Mouse (Mus musculus) lung, embryonic 16.5 days (tissue): ENCODE data around the gene Gm49369. TPM values are rescaled to one million over a fixed set of nuclear protein-coding genes. Genes with fewer than 3 reads are reported as not detected.
"Not testable (repeated sequence)": the region's sequence is repeated elsewhere in the genome, so short reads cannot be mapped to it uniquely, and the experiment has no call there.

Source experiments
- ATAC-seq: fragments of 200-750 bp; cut with Nextera tagmentation; 2 replicates; pipeline ENCODE4 v1.8.0; 2017; ENCODE audit warnings: low read depth, mild to moderate bottlenecking, moderate library complexity
- H3K27ac ChIP-seq: fragments of 300-500 bp; sonication (generic); 2 replicates; pipeline ENCODE4 v1.5.1; 2014; ENCODE audit warnings: mild to moderate bottlenecking, control low read depth, low read length
- H3K27me3 ChIP-seq: fragments of 300-500 bp; sonication (generic); 2 replicates; pipeline ENCODE4 v1.6.1; 2014; ENCODE audit warnings: low read depth, low read length, mixed read lengths; ENCODE audit not compliant: control insufficient read depth, insufficient read depth
- H3K36me3 ChIP-seq: fragments of 300-500 bp; sonication (generic); 2 replicates; pipeline ENCODE4 v1.6.1; 2014; ENCODE audit warnings: low read length; ENCODE audit not compliant: control insufficient read depth, insufficient read depth
- H3K4me1 ChIP-seq: fragments of 300-500 bp; sonication (generic); replicated peaks from 2 replicates; pipeline ENCODE4 v1.6.1; 2014; ENCODE audit warnings: low read length, mixed read lengths; ENCODE audit not compliant: control insufficient read depth, insufficient read depth
- H3K4me2 ChIP-seq: fragments of 300-500 bp; sonication (generic); 2 replicates; pipeline ENCODE4 v1.6.1; 2014; ENCODE audit warnings: low read depth, low read length, control low read depth
- H3K4me3 ChIP-seq: fragments of 300-500 bp; sonication (generic); 2 replicates; pipeline ENCODE4 v1.5.1; 2014; ENCODE audit warnings: mild to moderate bottlenecking, low read length, control low read depth
- H3K9ac ChIP-seq: fragments of 300-500 bp; sonication (generic); 2 replicates; pipeline ENCODE4 v1.6.1; 2014; ENCODE audit warnings: low read length, control low read depth
- H3K9me3 ChIP-seq: fragments of 300-500 bp; sonication (generic); 2 replicates; pipeline ENCODE4 v1.6.1; 2016; ENCODE audit warnings: low read length; ENCODE audit not compliant: control insufficient read depth
- WGBS: fragments of 180-500 bp; shearing (Covaris S2); extraction: QIAGEN DNeasy Blood & Tissue Kit; methylation state at CpG from one replicate; pipeline ENCODE4 v1.1.7; 2014; 5-methylcytosine and 5-hydroxymethylcytosine counted together
- polyA plus RNA-seq: library from polyadenylated mRNA; unstranded; fragments of >200 nt; fragmentation: Nextera tagmentation; extraction: Ambion mirVana; gene quantifications from 2 replicates; pipeline ENCODE4 v1.2.1, GENCODE M21; 2015

Gene Gm49369
- polyA plus RNA-seq, 1 experiment from 2014 or later, result 3.2 TPM

GRCm38 (mm10) chr7:142347542-142347941 lies 34.9 kb downstream of the Gm49369 start:
- no peak for ATAC-seq
- no peak overlapping the region for H3K4me2 ChIP-seq
- no peaks in the 10 kb centered on the region for H3K9me3 ChIP-seq
- H3K36me3 ChIP-seq, result no peaks in the 10 kb centered on the region
- WGBS, result 43% methylated on average over 4 of the region's 4 CpGs
- H3K4me1 ChIP-seq, result no peaks in the 10 kb centered on the region
- no peak overlapping the region for H3K4me3 ChIP-seq
- H3K9ac ChIP-seq, result no peak overlapping the region
- no peak overlapping the region for H3K27ac ChIP-seq
- H3K27me3 ChIP-seq, result no peaks in the 10 kb centered on the region

GRCm38 (mm10) chr7:142342247-142342640 lies 40.2 kb downstream of the Gm49369 start:
- 59% methylated on average over 3 of the region's 3 CpGs for WGBS
- no peak overlapping the region for H3K27ac ChIP-seq
- no peaks in the 10 kb centered on the region for H3K27me3 ChIP-seq
- H3K4me1 ChIP-seq, result no peaks in the 10 kb centered on the region
- no peak overlapping the region for H3K4me3 ChIP-seq
- H3K4me2 ChIP-seq, result no peak overlapping the region
- H3K9ac ChIP-seq, result no peak overlapping the region
- no peak for ATAC-seq
- H3K36me3 ChIP-seq, result no peaks in the 10 kb centered on the region
- H3K9me3 ChIP-seq, result no peaks in the 10 kb centered on the region

GRCm38 (mm10) chr7:142341564-142342246 lies 40.8 kb downstream of the Gm49369 start:
- no peaks in the 10 kb centered on the region for H3K9me3 ChIP-seq
- H3K27ac ChIP-seq, result no peak overlapping the region
- ATAC-seq, result 0 out of 2 replicates have a peak, but pooled peaks have one; percentile 15
- no peak overlapping the region for H3K9ac ChIP-seq
- no peak overlapping the region for H3K4me3 ChIP-seq
- WGBS, result 31% methylated on average over 10 of the region's 10 CpGs
- H3K36me3 ChIP-seq, result no peaks in the 10 kb centered on the region
- H3K27me3 ChIP-seq, result no peaks in the 10 kb centered on the region
- no peaks in the 10 kb centered on the region for H3K4me1 ChIP-seq
- H3K4me2 ChIP-seq, result no peak overlapping the region

- no peaks in the 10 kb centered on the region for H3K4me1 ChIP-seq
- no peaks in the 10 kb centered on the region for H3K36me3 ChIP-seq
- H3K9ac ChIP-seq, result no peak overlapping the region
- H3K9me3 ChIP-seq, result no peaks in the 10 kb centered on the region
- peak; percentile 59; the same call in 1 of the 2 replicates for ATAC-seq
- H3K4me3 ChIP-seq, result no peak overlapping the region
- 59% methylated on average over 10 of the region's 10 CpGs for WGBS
- no peak overlapping the region for H3K27ac ChIP-seq
- no peak overlapping the region for H3K4me2 ChIP-seq
- no peaks in the 10 kb centered on the region for H3K27me3 ChIP-seq
Observed at GRCm38 (mm10) chr7:142340269-142340970, 42.0 kb downstream of the Gm49369 start.

GRCm38 (mm10) chr7:142335151-142335550 lies 47.3 kb downstream of the Gm49369 start:
- H3K9me3 ChIP-seq, result no peaks in the 10 kb centered on the region
- 84% methylated on average over 8 of the region's 8 CpGs for WGBS
- H3K4me3 ChIP-seq, result no peak overlapping the region
- no peak overlapping the region for H3K4me2 ChIP-seq
- H3K9ac ChIP-seq, result no peak overlapping the region
- no peaks in the 10 kb centered on the region for H3K4me1 ChIP-seq
- H3K27me3 ChIP-seq, result no peaks in the 10 kb centered on the region
- ATAC-seq, result no peak
- H3K27ac ChIP-seq, result no peak overlapping the region
- no peaks in the 10 kb centered on the region for H3K36me3 ChIP-seq

- H3K4me1 ChIP-seq, result no peaks in the 10 kb centered on the region
- H3K9me3 ChIP-seq, result no peaks in the 10 kb centered on the region
- 2% methylated on average over 3 of the region's 3 CpGs for WGBS
- no peak overlapping the region for H3K4me3 ChIP-seq
- H3K4me2 ChIP-seq, result no peak overlapping the region
- H3K27ac ChIP-seq, result no peak overlapping the region
- peak; percentile 81 for ATAC-seq
- no peaks in the 10 kb centered on the region for H3K27me3 ChIP-seq
- no peaks in the 10 kb centered on the region for H3K36me3 ChIP-seq
- no peak overlapping the region; the same call in 1 of the 2 replicates for H3K9ac ChIP-seq
Observed at GRCm38 (mm10) chr7:142334246-142334645, 48.2 kb downstream of the Gm49369 start.

GRCm38 (mm10) chr7:142332741-142333140 lies 49.7 kb downstream of the Gm49369 start:
- WGBS, result 74% methylated on average over 3 of the region's 9 CpGs
- not testable (repeated sequence) for H3K9me3 ChIP-seq, H3K4me3 ChIP-seq, H3K36me3 ChIP-seq, H3K4me2 ChIP-seq, H3K4me1 ChIP-seq, H3K27me3 ChIP-seq, H3K9ac ChIP-seq, H3K27ac ChIP-seq, ATAC-seq

- Histone ChIP-seq H3K4me1 (peaks cover 11% of the 10 kb centered on the region), H3K4me2 (no peak overlapping the region), H3K27ac (no peak overlapping the region), H3K9me3 (no peaks in the 10 kb centered on the region), H3K36me3 (no peaks in the 10 kb centered on the region), H3K9ac (no peak overlapping the region), H3K4me3 (no peak overlapping the region), H3K27me3 (no peaks in the 10 kb centered on the region)
- no peak for ATAC-seq
- 79% methylated on average over 4 of the region's 4 CpGs for WGBS
Observed at GRCm38 (mm10) chr7:142331281-142331680, 51.2 kb downstream of the Gm49369 start.

- WGBS, result 43% methylated on average over 9 of the region's 9 CpGs
- Histone ChIP-seq H3K4me2 (no peak overlapping the region), H3K9me3 (no peaks in the 10 kb centered on the region), H3K27me3 (no peaks in the 10 kb centered on the region), H3K27ac (peak overlapping the region; percentile 0; the same call in 1 of the 2 replicates), H3K4me3 (no peak overlapping the region), H3K4me1 (peaks cover 14% of the 10 kb centered on the region), H3K9ac (no peak overlapping the region), H3K36me3 (no peaks in the 10 kb centered on the region)
- peak; percentile 28; the same call in 1 of the 2 replicates for ATAC-seq
Observed at GRCm38 (mm10) chr7:142330271-142330724, 52.2 kb downstream of the Gm49369 start.
